Mouse (Mus musculus) hematopoietic stem cell, adult 5-6 weeks (primary cell): ENCODE results near the gene Ruvbl2. TPM values are rescaled to one million over a fixed set of nuclear protein-coding genes. Genes with fewer than 3 reads are reported as not detected.
"Not testable (repeated sequence)": the region's sequence is repeated elsewhere in the genome, so short reads cannot be mapped to it uniquely, and the experiment has no call there.

Source experiments
- ATAC-seq, 2 experiments: fragments of 125-278 bp in 1 of 2; replicated peaks in 1 of 2; 2 replicates each; pipeline ENCODE4 v1.8.0; 2016 to 2017; ENCODE audit warnings: inconsistent platforms in 2 of 2, mild to moderate bottlenecking in 2 of 2, moderate number of reproducible peaks in 2 of 2, low read depth in 1 of 2, moderate TSS enrichment in 1 of 2; ENCODE audit not compliant: low FRiP score in 2 of 2, poor library complexity in 2 of 2, severe bottlenecking in 2 of 2, insufficient read depth in 1 of 2, low TSS enrichment in 1 of 2
- total RNA-seq: library from RNA; stranded (forward); fragments of 172-1452, 232-1000 nt; gene quantifications from 2 replicates; pipeline ENCODE4 v1.2.3, GENCODE M21; 2017

Gene Ruvbl2
- total RNA-seq, 1 experiment from 2014 or later, result 137 TPM

GRCm38 (mm10) chr7:45463987-45464778 is 26.3 kb upstream of the Ruvbl2 start:
- ATAC-seq, result no peak

DNA sequence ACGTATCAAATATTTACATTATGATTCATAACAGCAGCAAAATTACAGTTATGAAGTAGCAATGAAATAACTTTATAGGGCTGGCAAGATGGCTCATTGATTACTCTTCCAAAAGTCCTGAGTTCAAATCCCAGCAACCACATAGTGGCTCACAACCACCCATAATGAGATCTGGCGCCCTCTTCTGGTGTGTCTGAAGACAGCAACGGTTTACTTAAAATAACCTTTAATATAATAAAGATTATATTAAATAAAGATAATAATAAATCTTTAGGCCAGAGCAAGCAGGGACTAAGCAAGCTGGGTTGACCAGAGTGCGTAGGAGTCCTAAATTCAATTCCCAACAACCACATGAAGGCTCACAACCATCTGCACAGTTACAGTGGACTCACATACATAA is 25.0 kb upstream of the Ruvbl2 start:
- ATAC-seq, result not testable (repeated sequence)

DNA sequence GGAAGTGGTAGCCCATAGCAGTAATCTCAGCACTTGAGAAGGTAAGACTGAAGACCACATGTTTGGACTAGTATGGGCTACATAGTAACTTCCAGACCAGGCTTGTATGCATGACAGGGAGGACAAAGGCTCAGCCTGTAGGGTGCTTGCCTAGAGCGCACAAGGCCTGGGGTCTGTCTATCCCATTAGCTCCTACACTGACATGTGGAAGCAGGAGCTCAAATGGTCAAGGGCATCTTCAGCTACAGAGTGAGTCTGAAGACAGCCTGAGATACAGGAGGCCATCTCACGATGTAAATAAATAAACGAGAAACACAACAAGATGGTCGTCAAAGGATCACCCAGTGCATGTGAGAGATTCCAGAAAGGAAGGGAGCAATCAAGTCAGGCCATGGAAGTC is 24.4 kb upstream of the Ruvbl2 start:
- ATAC-seq, result no peak

DNA sequence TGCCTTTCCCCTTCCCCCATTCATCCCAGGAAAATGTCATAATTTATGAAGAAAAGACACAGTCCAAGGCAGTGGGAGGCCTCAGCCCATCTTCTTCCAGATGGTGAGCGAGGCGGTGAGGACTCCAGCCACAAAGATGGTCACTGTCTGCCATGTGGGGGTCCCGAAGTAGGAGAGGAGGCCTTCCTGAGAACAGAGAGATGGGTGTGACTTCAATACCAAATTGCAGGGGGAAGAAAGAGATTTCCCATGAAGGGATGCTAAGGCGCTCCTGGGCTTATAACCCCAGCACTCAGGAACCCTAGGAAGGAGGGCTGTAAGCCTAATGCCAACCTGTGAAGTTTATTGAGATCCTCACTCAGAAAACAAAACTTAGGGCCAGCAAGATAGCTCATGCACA is 23.9 kb upstream of the Ruvbl2 start:
- no peak for ATAC-seq

DNA sequence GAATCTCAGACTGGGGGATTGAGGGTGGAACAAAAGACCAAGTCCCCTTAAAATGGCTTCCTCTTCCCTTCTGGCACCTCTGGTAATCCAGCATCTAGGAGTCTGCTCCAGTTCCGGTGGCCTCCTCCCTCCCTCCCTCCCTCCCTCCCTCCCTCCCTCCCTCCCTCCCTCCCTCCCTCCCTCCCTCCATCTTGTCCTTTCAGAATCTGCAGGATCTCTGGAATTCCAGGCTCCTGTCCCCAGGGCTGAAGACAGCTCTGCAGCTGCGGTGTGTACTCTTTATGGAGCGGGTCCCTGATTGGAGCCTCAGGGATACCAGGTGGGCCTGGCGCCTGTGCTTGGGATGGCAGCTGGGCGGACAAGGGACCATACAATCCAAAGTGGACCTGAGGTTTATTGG is 23.4 kb upstream of the Ruvbl2 start:
- ATAC-seq, result no peak

GRCm38 (mm10) chr7:45460860-45461314 is 23.0 kb upstream of the Ruvbl2 start:
- ATAC-seq, result peak; percentile 61 to 70

GRCm38 (mm10) chr7:45460377-45460776 is 22.5 kb upstream of the Ruvbl2 start:
- no peak for ATAC-seq

- peak; percentile 82 to 86 for ATAC-seq
Observed at GRCm38 (mm10) chr7:45459564-45460140, 21.8 kb upstream of the Ruvbl2 start, which contains the start of gene Ftl1. Gene Ftl1 (minus strand): TSS chr7:45459884.

DNA sequence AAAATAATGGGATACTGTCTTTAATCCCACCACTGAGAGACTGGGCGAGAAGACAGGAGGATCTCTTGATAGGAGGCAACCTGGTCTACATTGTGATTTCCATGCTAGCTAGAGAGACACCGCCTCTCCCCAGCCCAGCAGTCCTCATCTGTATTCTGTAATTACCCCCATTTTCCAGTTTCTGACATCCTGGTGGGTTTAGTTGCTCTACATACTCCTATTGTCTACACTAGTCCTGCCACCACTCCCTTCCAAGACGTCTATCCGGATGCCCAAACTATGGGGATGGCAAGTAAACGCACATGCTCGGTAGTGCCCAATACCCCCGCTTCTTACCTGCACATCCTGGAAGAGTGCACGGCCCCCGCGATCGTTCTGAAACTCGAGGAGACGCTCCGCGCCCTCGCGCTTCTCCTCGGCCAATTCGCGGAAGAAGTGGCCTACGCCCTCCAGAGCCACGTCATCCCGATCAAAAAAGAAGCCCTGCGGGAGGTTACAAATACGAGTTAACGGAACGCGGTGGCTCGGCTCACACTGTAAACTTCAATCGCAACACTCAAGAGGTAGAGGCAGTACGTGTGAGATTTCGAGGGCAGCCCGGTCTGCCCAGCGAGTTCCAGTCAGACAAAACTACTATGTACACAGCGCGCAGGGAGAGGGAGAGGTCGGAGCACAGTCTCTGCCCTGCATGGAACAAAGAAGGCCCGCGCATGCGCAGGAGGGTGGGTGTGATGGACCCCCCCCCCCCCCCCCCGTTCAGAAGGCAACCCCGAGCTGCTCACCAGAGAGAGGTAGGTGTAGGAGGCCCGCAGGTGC is 21.1 kb upstream of the Ruvbl2 start:
- ATAC-seq, result peak in 1 of 2 experiments; percentile 9; a peak in 1 of 4 replicates

DNA sequence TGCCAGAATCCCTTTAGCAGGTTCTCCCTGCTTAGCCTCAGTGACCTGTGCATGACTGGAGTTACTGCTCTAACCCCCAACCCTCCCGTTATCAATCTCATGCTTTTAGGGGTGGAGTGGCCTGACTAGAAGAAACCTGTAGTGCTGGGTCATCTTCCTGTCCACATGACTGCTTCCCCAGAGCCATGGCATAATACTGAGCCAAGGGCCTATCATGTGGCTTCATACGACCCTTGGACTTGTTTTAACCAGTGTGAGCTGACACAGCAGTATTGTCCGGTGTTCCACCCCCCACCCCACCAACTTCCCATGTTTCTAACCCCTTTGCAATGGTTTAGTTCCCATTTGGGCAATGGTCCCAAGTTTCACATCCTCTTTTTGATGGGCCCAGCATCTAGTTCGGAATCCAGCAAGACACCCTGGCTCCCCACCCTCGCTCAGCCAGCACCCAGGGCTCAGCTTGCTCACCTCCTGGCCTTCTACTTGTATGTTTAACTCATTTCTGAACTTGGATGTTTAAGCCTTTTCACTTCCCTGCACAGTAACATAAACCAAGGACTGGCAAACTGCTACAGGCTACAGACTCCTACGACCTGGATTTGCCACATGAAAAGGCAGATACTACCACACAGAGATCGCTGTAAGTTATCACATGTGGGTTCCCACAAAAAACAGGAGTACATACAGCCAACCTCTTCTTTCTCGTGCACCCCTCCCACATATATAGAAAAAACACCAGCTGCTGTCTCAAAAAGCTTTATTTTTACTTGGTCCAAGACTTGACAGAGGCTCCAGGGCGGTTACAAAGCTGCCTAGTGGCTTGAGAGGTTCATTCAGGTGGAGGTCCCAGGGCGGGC is 19.5 kb upstream of the Ruvbl2 start:
- ATAC-seq, result peak; percentile 9 to 18; a peak in 3 of 4 replicates

- no peak for ATAC-seq
Observed at GRCm38 (mm10) chr7:45456721-45457203, 18.9 kb upstream of the Ruvbl2 start.

DNA sequence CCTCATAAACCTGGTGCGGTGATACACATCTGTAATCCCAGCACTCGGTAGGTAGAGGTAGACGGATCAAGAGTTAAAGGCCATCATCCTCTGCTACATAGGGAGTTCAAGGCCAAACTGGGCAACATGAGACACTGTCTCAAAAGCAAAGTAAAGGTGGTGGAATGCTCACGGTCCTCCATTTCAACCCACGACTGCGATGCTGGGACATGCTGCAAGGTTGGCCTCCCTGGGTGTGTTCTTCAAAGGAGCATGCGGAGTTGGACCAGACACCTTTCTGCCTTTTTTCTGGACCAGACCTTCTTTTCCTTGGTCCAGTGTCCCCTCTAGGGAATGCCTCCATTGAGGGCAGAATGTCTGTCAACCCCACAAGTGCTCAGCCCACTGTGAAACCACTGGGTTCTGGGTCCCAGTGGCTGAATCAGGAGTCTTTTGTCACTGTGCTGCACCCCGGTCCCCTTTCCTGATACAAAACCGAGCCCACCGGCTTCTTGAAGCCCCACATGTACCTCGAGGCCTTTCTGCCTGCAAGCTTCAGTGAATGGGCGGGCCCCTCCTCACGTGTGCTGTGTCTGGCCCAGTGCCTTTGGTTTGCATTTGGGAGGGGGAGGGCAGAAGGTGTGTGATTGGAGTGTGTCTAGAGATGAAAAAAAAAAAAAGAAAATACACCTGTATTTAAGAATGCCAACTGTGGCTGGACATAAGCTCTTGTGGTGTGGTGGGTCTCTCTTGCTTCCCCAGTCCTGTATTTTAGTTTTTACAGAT is 18.2 kb upstream of the Ruvbl2 start:
- no peak for ATAC-seq

- no peak for ATAC-seq
Observed at GRCm38 (mm10) chr7:45454971-45455370, 17.1 kb upstream of the Ruvbl2 start.

DNA sequence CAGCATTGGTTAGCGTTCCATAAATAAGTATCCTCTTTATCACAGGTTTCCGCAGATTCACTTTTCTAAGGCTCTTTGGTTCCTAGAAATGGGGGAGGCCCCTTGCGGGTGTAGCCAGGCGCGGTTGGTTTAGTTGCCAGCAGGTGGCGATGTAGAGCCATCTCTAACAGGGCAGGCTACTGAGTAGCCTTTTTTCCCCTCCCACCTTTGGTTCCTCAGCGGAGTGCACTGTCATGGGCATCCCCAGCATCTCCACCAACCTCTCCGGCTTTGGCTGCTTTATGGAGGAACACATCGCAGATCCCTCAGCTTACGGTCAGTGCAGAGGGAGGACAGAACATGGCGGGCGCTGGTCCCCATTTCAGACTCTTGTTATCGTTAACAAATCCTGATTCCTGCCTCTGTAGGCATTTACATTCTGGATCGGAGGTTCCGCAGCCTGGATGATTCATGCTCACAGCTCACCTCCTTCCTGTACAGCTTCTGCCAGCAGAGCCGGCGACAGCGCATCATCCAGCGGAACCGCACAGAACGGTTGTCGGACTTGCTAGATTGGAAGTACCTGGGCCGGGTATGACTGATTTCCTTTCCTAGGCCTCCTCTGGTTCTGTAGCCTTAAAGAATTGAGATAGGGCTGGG is 13.6 kb upstream of the Ruvbl2 start:
- ATAC-seq, result peak; percentile 85 to 91

- no peak for ATAC-seq
Observed at GRCm38 (mm10) chr7:45449974-45450373, 12.1 kb upstream of the Ruvbl2 start.
